Mouse (Mus musculus): ENCODE data around the gene Mtnr1a.

- TF ChIP-seq POLR2A (IDR thresholded peaks at IDR 0.05; ENCODE audit: low read depth, low read length): no peak
- TF ChIP-seq CTCF (conservative IDR thresholded peaks at IDR 0.05; ENCODE audit: insufficient read depth, insufficient read length, low read depth, low read length): no peak
These were observed 5.7 kb upstream of the Mtnr1a start for GRCm38 (mm10) chr8:45062982-45063924.

Measured in kidney, adult 2 months (tissue).